Mouse (Mus musculus) lung, embryonic 15.5 days (tissue): ENCODE data around the gene Tcirg1. TPM values are rescaled to one million over a fixed set of nuclear protein-coding genes. Genes with fewer than 3 reads are reported as not detected.

Experiments used
- ATAC-seq: fragments of 200-750 bp; cut with Nextera tagmentation; 2 replicates; pipeline ENCODE4 v1.8.0; 2017; ENCODE audit warnings: moderate number of reproducible peaks, borderline replicate concordance; ENCODE audit not compliant: low FRiP score, low TSS enrichment; ENCODE audit errors: extremely low read depth
- H3K27ac ChIP-seq: fragments of 300-500 bp; sonication (generic); 2 replicates; pipeline ENCODE4 v1.5.1; 2015; ENCODE audit warnings: moderate library complexity, mild to moderate bottlenecking, inconsistent platforms
- H3K27me3 ChIP-seq: fragments of 300-500 bp; sonication (generic); 2 replicates; pipeline ENCODE4 v1.6.1; 2015; ENCODE audit warnings: inconsistent platforms
- H3K36me3 ChIP-seq: fragments of 300-500 bp; sonication (generic); 2 replicates; pipeline ENCODE4 v1.6.1; 2015; ENCODE audit warnings: inconsistent platforms
- H3K4me1 ChIP-seq: fragments of 300-500 bp; sonication (generic); 2 replicates; pipeline ENCODE4 v1.6.1; 2015; ENCODE audit warnings: inconsistent platforms
- H3K4me2 ChIP-seq: fragments of 300-500 bp; sonication (generic); 2 replicates; pipeline ENCODE4 v1.6.1; 2015; ENCODE audit warnings: inconsistent platforms, mild to moderate bottlenecking, moderate library complexity
- H3K4me3 ChIP-seq: fragments of 300-500 bp; sonication (generic); 2 replicates; pipeline ENCODE4 v1.5.1; 2015; ENCODE audit warnings: mild to moderate bottlenecking, inconsistent platforms
- H3K9ac ChIP-seq: fragments of 300-500 bp; sonication (generic); 2 replicates; pipeline ENCODE4 v1.6.1; 2015; ENCODE audit warnings: inconsistent platforms
- H3K9me3 ChIP-seq: fragments of 300-500 bp; sonication (generic); 2 replicates; pipeline ENCODE4 v1.6.1; 2016; ENCODE audit warnings: inconsistent platforms
- WGBS: fragments of 180-500 bp; shearing (Covaris S2); methylation state at CpG from one replicate; pipeline ENCODE4 v1.1.7; 2015; 5-methylcytosine and 5-hydroxymethylcytosine counted together
- polyA plus RNA-seq: library from polyadenylated mRNA; unstranded; fragments of >200 nt; fragmentation: Nextera tagmentation; extraction: Ambion mirVana; gene quantifications from 2 replicates; pipeline ENCODE4 v1.2.1, GENCODE M21; 2015

The Tcirg1 gene
- polyA plus RNA-seq, 1 experiment from 2014 or later = 53.1 TPM

- Histone ChIP-seq H3K27me3 (no peaks in the 10 kb centered on the region), H3K27ac (peak overlapping the region; percentile 95), H3K4me1 (peaks cover 41% of the 10 kb centered on the region), H3K9me3 (no peaks in the 10 kb centered on the region), H3K4me3 (peak overlapping the region; percentile 64), H3K9ac (peak overlapping the region; percentile 54), H3K36me3 (peaks cover 49% of the 10 kb centered on the region), H3K4me2 (peak overlapping the region; percentile 76)
- WGBS = 8% methylated on average over 6 of the region's 6 CpGs
- peak; percentile 44; the same call in 1 of the 2 replicates for ATAC-seq
These were observed 1.5 kb downstream of the Tcirg1 start for GRCm38 (mm10) chr19:3905261-3905969.

- H3K36me3 ChIP-seq = peaks cover 44% of the 10 kb centered on the region
- no peak overlapping the region for H3K4me3 ChIP-seq
- no peak for ATAC-seq
- H3K9me3 ChIP-seq = no peaks in the 10 kb centered on the region
- peaks cover 41% of the 10 kb centered on the region for H3K4me1 ChIP-seq
- H3K27ac ChIP-seq = peak overlapping the region; percentile 95
- peak overlapping the region; percentile 76 for H3K4me2 ChIP-seq
- no peaks in the 10 kb centered on the region for H3K27me3 ChIP-seq
- no peak overlapping the region for H3K9ac ChIP-seq
- 51% methylated on average over 10 of the region's 10 CpGs for WGBS
These were observed 2.6 kb downstream of the Tcirg1 start for GRCm38 (mm10) chr19:3904363-3904675.

- no peak overlapping the region for H3K9ac ChIP-seq
- H3K4me3 ChIP-seq = no peak overlapping the region
- peaks cover 41% of the 10 kb centered on the region for H3K4me1 ChIP-seq
- WGBS = 76% methylated on average over 25 of the region's 25 CpGs
- no peak for ATAC-seq
- H3K4me2 ChIP-seq = peak overlapping the region; percentile 76; the same call in 1 of the 2 replicates
- H3K27ac ChIP-seq = no peak overlapping the region; the same call in 1 of the 2 replicates
- peaks cover 44% of the 10 kb centered on the region for H3K36me3 ChIP-seq
- H3K27me3 ChIP-seq = no peaks in the 10 kb centered on the region
- H3K9me3 ChIP-seq = no peaks in the 10 kb centered on the region
These were observed 3.1 kb downstream of the Tcirg1 start for GRCm38 (mm10) chr19:3903648-3904362.

- no peak for ATAC-seq
- Histone ChIP-seq H3K4me3 (no peak overlapping the region), H3K9me3 (no peaks in the 10 kb centered on the region), H3K36me3 (peaks cover 44% of the 10 kb centered on the region), H3K4me2 (no peak overlapping the region), H3K27me3 (no peaks in the 10 kb centered on the region), H3K27ac (no peak overlapping the region), H3K4me1 (peaks cover 40% of the 10 kb centered on the region), H3K9ac (no peak overlapping the region)
- 81% methylated on average over 12 of the region's 12 CpGs for WGBS
These were observed 4.0 kb downstream of the Tcirg1 start for GRCm38 (mm10) chr19:3902966-3903365.

- Histone ChIP-seq H3K27ac (no peak overlapping the region), H3K9me3 (no peaks in the 10 kb centered on the region), H3K27me3 (no peaks in the 10 kb centered on the region), H3K9ac (no peak overlapping the region), H3K4me2 (no peak overlapping the region), H3K4me1 (peaks cover 14% of the 10 kb centered on the region), H3K4me3 (no peak overlapping the region), H3K36me3 (peaks cover 68% of the 10 kb centered on the region)
- no peak for ATAC-seq
- 95% methylated on average over 4 of the region's 4 CpGs for WGBS
These were observed 7.3 kb downstream of the Tcirg1 start for GRCm38 (mm10) chr19:3899618-3900017.

- Histone ChIP-seq H3K4me3 (no peak overlapping the region), H3K9me3 (no peaks in the 10 kb centered on the region), H3K4me1 (peaks cover 7% of the 10 kb centered on the region; the same call in 1 of the 2 replicates), H3K36me3 (peaks cover 70% of the 10 kb centered on the region), H3K27me3 (no peaks in the 10 kb centered on the region), H3K4me2 (no peak overlapping the region), H3K27ac (no peak overlapping the region), H3K9ac (no peak overlapping the region)
- ATAC-seq = no peak
- WGBS = 88% methylated on average over 7 of the region's 7 CpGs
These were observed 8.0 kb downstream of the Tcirg1 start for GRCm38 (mm10) chr19:3898952-3899351.

GRCm38 (mm10) chr19:3897557-3897956 is 9.4 kb downstream of the Tcirg1 start:
- no peaks in the 10 kb centered on the region for H3K9me3 ChIP-seq
- H3K27me3 ChIP-seq = no peaks in the 10 kb centered on the region
- peaks cover 71% of the 10 kb centered on the region for H3K36me3 ChIP-seq
- no peak overlapping the region for H3K27ac ChIP-seq
- ATAC-seq = no peak
- 88% methylated on average over 5 of the region's 5 CpGs for WGBS
- no peak overlapping the region for H3K4me2 ChIP-seq
- no peaks in the 10 kb centered on the region for H3K4me1 ChIP-seq
- no peak overlapping the region for H3K4me3 ChIP-seq
- H3K9ac ChIP-seq = no peak overlapping the region

- Histone ChIP-seq H3K4me1 (no peaks in the 10 kb centered on the region), H3K27me3 (no peaks in the 10 kb centered on the region), H3K4me2 (no peak overlapping the region), H3K9me3 (no peaks in the 10 kb centered on the region), H3K9ac (no peak overlapping the region), H3K4me3 (no peak overlapping the region), H3K36me3 (peaks cover 71% of the 10 kb centered on the region), H3K27ac (no peak overlapping the region)
- 84% methylated on average over 10 of the region's 10 CpGs for WGBS
- no peak for ATAC-seq
These were observed 10.7 kb downstream of the Tcirg1 start for GRCm38 (mm10) chr19:3896208-3896607.

- Histone ChIP-seq H3K27ac (no peak overlapping the region), H3K4me2 (no peak overlapping the region), H3K4me1 (no peaks in the 10 kb centered on the region), H3K36me3 (peaks cover 81% of the 10 kb centered on the region), H3K9ac (no peak overlapping the region), H3K9me3 (no peaks in the 10 kb centered on the region), H3K27me3 (no peaks in the 10 kb centered on the region), H3K4me3 (no peak overlapping the region)
- no peak for ATAC-seq
- 28% methylated on average over 3 of the region's 3 CpGs for WGBS
These were observed 11.7 kb downstream of the Tcirg1 start for GRCm38 (mm10) chr19:3895171-3895631.

GRCm38 (mm10) chr19:3894294-3894693 is 12.6 kb downstream of the Tcirg1 start:
- no peak overlapping the region for H3K9ac ChIP-seq
- ATAC-seq = no peak
- no peak overlapping the region for H3K27ac ChIP-seq
- no peaks in the 10 kb centered on the region for H3K4me1 ChIP-seq
- H3K27me3 ChIP-seq = no peaks in the 10 kb centered on the region
- peaks cover 83% of the 10 kb centered on the region for H3K36me3 ChIP-seq
- no peak overlapping the region for H3K4me2 ChIP-seq
- no peak overlapping the region for H3K4me3 ChIP-seq
- WGBS = 88% methylated on average over 2 of the region's 2 CpGs
- no peaks in the 10 kb centered on the region for H3K9me3 ChIP-seq

GRCm38 (mm10) chr19:3893545-3894116 is 13.3 kb downstream of the Tcirg1 start:
- Histone ChIP-seq H3K4me1 (no peaks in the 10 kb centered on the region), H3K4me3 (no peak overlapping the region), H3K9ac (no peak overlapping the region), H3K36me3 (peaks cover 83% of the 10 kb centered on the region), H3K27ac (no peak overlapping the region), H3K9me3 (no peaks in the 10 kb centered on the region), H3K27me3 (no peaks in the 10 kb centered on the region), H3K4me2 (no peak overlapping the region)
- no peak for ATAC-seq
- 77% methylated on average over 4 of the region's 4 CpGs for WGBS

- H3K4me3 ChIP-seq = no peak overlapping the region
- H3K9ac ChIP-seq = no peak overlapping the region
- H3K27me3 ChIP-seq = no peaks in the 10 kb centered on the region
- peaks cover 79% of the 10 kb centered on the region for H3K36me3 ChIP-seq
- no peak overlapping the region for H3K27ac ChIP-seq
- 76% methylated on average over 8 of the region's 8 CpGs for WGBS
- H3K9me3 ChIP-seq = no peaks in the 10 kb centered on the region
- ATAC-seq = no peak
- H3K4me1 ChIP-seq = peaks cover 1% of the 10 kb centered on the region
- no peak overlapping the region for H3K4me2 ChIP-seq
These were observed 16.8 kb downstream of the Tcirg1 start for GRCm38 (mm10) chr19:3890181-3890580.
